Mouse (Mus musculus) CD4-positive, CD25-positive, alpha-beta regulatory T cell (primary cell): ENCODE data around the gene Upk3bl. TPM values are rescaled to one million over a fixed set of nuclear protein-coding genes. Genes with fewer than 3 reads are reported as not detected.

Source experiments
- polyA plus RNA-seq: library from polyadenylated mRNA; unstranded; fragments of 100-300 nt; shearing (Covaris generic); gene quantifications from one replicate; pipeline ENCODE4 v1.2.1, GENCODE M21; 2017

Gene Upk3bl
- polyA plus RNA-seq, result not detected

DNA sequence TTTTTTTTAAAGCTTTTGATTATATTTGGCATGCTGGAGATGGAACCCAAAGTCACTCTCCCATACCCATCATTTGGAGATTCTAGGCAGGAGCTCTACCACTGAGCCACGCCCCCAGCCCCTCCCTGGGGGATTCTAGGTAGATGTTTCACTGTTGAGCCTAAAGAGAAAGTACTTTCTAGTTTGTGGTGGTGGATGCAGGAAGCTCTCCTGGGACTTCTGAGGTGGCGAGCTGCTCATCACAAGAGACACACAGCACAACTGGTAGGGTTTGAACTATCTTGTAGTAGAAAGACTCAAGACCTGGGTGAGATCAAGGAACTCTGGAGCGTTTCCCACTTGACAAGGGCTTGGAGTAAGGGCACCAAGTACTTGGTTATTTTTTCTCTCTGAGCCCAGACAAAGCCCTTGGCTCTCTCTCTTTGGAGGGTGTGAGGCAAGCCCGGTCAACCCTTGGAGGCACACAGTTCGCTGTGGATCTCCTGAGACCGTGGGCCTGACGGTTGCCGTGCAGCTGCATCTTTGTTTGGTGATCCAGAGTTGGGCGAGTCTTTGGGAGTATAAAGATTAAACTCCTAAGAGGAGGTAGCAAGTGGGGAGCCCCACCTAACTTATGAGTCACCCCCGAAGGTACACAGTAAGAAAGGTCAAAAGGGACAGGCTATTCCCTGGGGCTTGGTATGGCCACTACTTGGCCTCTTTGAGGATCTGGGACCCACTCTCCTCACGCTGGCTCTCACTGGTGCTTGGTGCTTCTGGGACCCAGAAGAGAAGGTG, at the start of gene Upk3bl:
Gene Upk3bl (plus strand): TSS at position 192 of the 777 bp plus-strand sequence.

DNA sequence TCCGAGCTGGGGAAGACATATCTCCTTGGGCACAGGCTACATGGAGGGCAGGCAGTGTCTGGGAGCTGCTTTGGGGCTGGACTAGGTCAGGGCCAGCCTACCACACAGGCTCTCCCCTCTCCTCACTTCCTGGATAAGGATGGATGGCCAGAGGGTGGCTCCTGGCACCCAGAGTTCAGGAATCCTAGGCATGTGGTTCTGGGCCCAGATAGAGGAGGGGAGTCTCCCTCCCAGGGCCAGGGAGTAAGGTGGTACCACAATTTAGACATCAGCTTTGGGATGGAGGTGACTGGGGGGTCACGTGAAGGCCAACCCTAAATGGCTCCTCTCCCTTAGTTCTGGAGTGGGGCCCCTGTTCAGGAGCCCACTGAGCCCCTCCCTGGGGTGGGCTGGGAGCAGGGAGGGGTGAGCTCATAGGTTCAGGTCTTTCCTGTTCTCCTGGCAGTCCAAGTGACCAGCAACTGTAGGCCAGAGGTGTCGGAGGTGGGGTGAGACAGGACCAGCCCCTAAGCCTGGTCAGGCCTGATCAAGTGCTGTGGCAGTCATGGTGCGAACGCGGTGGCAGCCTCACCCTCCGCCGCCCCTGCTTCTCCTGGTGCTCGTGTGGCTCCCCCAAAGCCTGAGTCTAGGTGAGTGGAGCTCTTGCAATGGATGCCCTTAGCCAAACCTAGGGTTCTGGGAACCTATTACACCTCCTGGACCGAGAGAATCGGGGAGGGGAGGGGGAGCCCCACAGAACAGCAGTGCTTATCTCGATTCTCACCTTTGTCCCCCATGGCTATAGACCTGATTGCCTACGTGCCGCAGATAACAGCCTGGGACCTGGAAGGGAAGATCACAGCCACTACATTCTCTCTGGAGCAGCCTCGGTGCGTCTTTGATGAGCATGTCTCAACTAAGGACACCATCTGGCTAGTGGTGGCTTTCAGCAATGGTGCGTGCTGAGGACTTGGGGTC, 15.8 kb upstream of the Upk3bl start, which contains the start of gene Upk3b:
Gene Upk3b (plus strand): TSS at position 239 of the 957 bp plus-strand sequence.

DNA sequence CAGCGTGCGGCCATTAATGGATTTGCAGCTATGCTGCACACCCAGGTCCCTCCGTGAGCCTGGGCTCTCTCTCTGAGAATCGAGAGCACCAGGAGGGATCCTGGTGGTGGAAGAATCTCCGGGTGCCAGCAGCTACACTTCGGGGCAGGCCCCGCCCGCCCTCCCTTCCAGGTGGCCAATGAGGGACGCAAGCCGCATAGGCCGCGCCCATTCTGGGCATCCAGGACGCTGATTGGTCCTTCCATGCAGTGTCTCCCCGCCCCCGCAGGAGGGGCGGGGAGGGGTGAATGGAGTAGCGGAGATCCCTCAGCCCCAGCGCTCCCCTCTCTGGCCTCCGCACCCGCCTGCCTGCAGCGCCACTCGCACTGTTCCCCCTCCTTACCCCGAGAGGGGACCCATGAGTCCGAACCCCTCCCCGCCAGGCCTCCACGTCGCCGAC, 29.4 kb downstream of the Upk3bl start, which contains the start of gene Rasa4:
Gene Rasa4 (plus strand): TSS at position 248 of the 439 bp plus-strand sequence.

Other genes starting within 250 kb of the Upk3bl start
- 0.18 TPM for gene Srrm3, start 247.6 kb upstream of the Upk3bl start, polyA plus RNA-seq
- 2.0 TPM for gene Hspb1, start 166.6 kb upstream of the Upk3bl start, polyA plus RNA-seq
- gene Ywhag, start 119.9 kb upstream of the Upk3bl start, polyA plus RNA-seq, result 53.7 TPM
- gene Ssc4d, start 80.0 kb upstream of the Upk3bl start, polyA plus RNA-seq, result 0.81 TPM
- not detected for gene Zp3, start 74.4 kb upstream of the Upk3bl start, polyA plus RNA-seq
- gene Dtx2, start 59.7 kb upstream of the Upk3bl start, polyA plus RNA-seq, result 23.8 TPM
- not detected for gene Upk3b, start 16.0 kb upstream of the Upk3bl start, polyA plus RNA-seq
- 2.4 TPM for gene Rasa4, start 29.4 kb downstream of the Upk3bl start, polyA plus RNA-seq
- gene Polr2j, start 62.1 kb downstream of the Upk3bl start, polyA plus RNA-seq, result 142 TPM
- 50.5 TPM for gene Lrwd1, start 81.6 kb downstream of the Upk3bl start, polyA plus RNA-seq
- 62.5 TPM for gene Alkbh4, start 81.7 kb downstream of the Upk3bl start, polyA plus RNA-seq
- 78.1 TPM for gene Orai2, start 116.2 kb downstream of the Upk3bl start, polyA plus RNA-seq
- 41.6 TPM for gene Prkrip1, start 144.5 kb downstream of the Upk3bl start, polyA plus RNA-seq
- gene Sh2b2, start 192.1 kb downstream of the Upk3bl start, polyA plus RNA-seq, result 0.49 TPM